Mouse (Mus musculus): ENCODE results near the gene Trmt1. TPM values are rescaled to one million over a fixed set of nuclear protein-coding genes. Genes with fewer than 3 reads are reported as not detected.

Trmt1 gene
- total RNA-seq, 2 experiments from 2014 or later = 13.4 to 23.1 TPM

DNA sequence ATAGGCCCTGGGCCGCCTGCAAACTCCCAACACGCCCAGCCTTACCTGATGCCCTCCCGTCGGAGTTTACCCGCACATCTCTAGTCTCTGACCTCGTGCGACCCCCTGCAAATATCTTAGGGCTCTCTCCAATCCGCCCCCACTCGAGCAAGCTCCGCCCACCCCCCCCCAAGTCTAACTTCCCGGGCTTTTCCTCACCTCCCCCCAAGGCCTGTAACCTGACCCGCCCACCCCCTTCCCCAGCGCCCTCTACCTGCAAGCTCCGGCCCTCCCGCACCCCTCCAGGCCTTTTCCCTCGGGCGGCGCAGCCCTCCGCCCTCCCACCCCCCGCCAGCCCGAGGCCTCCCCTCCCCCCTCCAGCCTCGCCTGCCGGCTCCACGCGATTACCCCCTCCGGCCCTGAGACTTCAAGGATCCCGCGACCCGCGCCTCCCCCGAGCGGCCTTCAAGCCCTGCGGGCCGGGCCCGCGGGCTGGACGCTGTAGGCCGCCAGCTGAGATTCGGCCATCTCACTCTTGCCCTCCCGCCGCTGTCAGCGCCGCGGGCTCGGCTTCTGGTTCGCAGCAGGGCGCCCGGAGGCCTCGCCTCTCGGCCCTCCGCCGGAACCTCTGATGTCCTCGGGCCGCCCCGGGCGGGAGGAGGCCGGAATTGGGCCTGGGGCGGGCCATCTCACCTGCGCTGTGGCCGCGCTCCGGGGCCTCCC lies 1.0 kb downstream of the Trmt1 start:
- no peak for ATAC-seq (replicated peaks; ENCODE audit: low FRiP score, poor library complexity, severe bottlenecking)

DNA sequence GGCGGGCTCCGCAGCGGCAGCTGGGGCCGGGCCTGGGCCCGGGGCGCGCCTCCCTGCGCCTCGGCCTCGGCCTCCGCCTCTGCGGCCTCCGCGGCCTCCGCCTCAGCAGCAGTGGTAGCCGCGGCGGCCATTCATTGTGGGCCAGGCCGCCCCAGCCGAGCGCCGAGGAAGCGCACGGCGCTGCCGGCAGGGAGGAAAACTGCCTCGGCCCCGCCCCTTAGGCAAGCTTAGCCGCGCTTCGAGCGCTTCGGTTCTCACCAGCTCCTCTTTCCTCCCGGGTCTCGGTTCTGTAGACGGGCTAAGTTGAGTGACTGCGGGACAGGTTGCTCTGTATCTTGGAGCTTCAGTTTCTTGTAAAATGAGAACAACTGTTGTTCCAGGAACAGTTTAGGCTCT lies 1.6 kb downstream of the Trmt1 start, which contains the start of gene Nacc1:
TSS of gene Nacc1 (minus strand) at position 158 of the 396 bp plus-strand sequence.
- peak; percentile 84 for ATAC-seq (replicated peaks; ENCODE audit: low FRiP score, poor library complexity, severe bottlenecking)

DNA sequence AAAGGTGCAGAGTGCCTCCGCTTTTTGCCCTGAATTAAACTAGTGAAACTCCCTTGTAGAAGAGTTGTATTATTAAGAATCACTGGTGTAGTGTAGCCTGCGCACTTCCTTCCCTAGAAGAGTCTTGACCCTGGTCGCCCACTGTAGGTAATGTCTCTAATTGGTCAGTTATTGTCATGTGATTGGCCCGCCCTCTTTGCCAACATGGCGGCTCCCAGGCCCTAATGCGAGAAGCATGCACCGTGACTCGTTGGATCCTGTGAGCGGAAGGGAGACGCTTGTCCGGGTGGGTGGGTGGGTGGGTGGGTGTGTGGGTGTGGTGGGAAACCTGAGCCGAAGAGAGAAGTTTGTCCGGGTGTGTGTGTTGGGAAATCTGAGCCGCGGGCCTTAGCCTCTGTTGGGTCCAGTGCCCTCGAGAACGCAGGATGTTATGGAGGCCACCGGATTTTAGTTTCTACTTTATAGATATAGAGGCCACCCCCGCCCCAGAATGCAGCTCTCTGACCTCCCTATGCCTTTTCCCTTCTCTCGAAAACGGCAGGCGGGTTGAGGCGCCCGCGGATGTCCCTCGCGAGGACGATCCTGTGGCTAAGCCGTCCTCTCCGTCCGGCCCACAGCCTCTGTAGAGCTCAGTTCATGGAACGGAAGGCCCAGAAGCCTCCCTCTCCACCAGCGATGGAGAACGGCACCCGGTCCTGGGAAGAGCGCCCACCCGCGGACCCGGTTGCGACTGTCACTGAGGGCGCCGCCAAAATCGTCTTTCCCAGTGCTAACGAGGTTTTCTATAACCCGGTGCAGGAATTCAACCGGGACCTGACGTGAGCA lies 3.2 kb downstream of the Trmt1 start:
- ATAC-seq (replicated peaks; ENCODE audit: low FRiP score, poor library complexity, severe bottlenecking) = peak; percentile 77

DNA sequence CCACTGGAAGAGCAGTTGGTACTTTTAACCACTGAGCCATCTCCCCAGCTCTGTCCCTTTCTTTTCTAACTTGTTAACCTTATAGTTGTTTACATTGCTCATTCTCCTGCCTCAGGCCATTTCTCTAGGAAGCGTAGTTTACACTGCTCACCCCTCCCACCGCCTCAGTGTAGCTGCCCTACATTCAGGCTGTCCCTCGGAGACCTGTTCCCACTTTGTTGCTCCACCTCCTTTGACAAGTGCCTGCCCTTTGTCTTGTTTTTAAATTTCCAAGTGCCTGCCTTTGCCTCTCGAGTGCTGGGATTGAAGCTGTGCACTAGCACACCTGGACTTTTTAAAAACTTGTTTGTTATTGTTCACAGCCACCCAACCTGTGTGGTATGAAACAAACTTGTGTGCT lies 7.2 kb downstream of the Trmt1 start:
- ATAC-seq (replicated peaks; ENCODE audit: low FRiP score, poor library complexity, severe bottlenecking) = no peak

DNA sequence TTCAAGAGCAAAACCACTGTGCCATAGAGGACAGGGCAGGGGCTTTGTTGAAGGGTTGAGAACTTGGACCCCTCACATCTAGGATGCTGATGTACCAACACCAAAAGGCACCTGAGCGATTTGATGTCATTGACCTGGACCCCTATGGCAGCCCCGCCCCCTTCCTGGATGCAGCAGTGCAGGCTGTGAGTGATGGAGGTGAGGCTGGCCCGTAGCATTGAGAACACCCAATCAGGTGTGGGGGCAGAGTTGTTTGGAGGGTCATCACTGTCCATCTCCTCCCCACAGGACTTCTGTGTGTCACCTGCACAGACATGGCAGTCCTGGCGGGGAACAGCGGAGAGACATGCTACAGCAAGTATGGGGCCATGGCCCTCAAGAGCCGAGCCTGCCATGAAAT lies 9.0 kb downstream of the Trmt1 start:
- no peak for ATAC-seq (replicated peaks; ENCODE audit: low FRiP score, poor library complexity, severe bottlenecking)

DNA sequence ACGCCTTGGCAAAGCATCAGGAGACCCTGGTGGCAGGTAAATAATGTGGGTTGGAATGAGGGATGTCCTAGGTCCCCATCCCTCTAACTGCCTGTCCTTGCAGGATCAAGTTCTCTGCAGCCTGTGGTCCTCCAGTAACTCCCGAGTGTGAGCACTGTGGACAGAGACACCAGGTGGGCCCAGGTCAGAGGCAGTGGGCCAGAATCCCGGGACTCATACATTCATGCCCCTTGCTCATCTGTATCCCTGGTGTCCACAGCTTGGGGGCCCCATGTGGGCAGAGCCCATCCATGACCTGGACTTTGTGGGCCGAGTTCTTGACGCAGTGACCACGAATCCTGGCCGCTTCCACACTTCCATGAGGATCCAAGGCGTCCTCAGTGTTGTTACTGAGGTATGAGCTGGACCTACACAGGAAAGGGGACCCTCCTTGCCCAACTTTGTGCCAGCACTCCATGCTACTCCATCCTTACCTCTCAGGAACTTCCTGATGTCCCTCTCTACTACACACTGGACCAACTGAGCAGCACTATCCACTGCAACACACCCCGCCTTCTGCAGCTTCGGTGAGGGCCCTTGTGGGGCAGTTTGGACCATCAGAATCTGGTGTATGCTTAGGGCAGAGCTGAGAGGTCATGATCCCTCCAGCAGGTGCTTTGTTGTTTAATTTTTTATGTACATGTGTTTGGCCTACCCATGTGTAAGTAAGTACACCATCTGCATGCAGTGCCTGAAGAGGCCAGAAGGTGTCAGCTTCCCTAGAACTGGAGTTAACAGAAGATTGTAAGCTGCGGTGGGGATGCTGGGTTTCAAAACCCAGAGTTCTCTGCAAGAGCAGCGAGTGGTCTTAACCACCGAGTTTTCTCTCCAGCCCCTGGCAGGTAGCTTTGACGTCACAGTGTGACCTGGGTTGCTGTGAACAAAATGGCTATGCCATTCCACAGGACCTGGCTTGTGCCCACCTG lies 11.3 kb downstream of the Trmt1 start:
- no peak for ATAC-seq (replicated peaks; ENCODE audit: low FRiP score, poor library complexity, severe bottlenecking)

DNA sequence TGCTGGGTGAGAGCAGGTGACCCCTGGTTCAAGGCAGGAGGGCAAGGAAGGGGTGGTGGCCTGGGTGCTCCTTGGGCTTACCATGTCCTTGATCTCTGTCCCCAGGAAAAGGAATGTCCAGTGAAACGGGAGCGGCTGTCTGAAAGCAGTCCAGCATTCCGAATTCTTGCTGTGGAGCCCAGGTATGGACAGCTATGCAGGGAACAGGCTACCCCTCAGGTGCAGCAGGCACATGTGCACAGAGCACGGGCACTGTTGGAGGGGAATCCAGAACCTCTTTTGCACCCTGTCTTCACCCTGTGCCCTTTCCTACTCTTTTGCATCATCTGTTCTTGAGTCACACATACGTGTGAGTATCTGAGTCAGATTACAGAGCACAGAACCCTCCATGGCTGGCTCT lies 12.2 kb downstream of the Trmt1 start:
- ATAC-seq (replicated peaks; ENCODE audit: low FRiP score, poor library complexity, severe bottlenecking) = no peak

DNA sequence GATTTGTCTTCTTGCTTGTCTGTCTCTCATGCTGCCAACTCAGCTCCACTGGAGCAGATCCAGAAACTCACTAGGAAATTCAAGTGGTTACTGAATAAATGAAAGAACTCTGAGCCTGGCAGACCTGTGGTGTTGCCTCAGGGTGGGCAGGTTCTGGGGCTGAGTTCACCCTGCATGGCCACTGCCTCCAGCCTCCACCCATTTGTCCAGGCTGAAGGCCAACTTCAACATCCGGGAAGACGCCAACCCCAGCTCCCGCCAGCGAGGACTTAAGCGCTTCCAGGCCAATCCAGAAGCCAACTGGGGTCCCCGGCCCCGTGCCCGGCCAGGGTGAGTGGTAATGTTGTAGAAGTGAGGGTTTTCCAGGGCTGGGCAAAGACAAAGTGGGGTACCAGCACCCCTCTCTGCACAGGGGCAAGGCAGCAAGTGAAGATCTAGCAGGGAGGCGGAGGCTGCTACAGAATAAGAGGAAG lies 12.9 kb downstream of the Trmt1 start:
- ATAC-seq (replicated peaks; ENCODE audit: low FRiP score, poor library complexity, severe bottlenecking) = no peak

DNA sequence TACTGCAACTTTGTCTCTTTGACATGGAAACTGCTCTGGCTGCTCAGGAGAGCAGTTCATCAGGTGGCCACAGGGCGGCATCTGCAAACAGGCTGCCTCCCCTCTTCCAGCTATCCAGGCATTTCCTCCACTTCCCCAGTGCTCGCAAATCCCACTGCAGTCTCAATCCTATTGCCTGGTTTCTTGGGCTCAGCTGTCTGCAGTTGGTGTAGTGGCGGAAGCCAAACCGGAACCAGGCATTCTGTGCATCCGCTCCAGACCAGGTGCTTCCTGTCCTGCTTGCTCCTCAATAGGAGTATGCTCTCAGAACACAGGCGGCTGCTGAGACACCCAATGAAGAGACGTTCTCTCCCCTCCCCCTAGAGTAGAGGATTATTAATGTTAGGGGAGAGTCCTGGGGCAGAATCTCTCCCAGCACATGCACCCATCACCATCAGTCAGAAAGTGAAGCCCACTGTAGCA lies 13.8 kb downstream of the Trmt1 start:
- ATAC-seq (replicated peaks; ENCODE audit: low FRiP score, poor library complexity, severe bottlenecking) = peak; percentile 48

DNA sequence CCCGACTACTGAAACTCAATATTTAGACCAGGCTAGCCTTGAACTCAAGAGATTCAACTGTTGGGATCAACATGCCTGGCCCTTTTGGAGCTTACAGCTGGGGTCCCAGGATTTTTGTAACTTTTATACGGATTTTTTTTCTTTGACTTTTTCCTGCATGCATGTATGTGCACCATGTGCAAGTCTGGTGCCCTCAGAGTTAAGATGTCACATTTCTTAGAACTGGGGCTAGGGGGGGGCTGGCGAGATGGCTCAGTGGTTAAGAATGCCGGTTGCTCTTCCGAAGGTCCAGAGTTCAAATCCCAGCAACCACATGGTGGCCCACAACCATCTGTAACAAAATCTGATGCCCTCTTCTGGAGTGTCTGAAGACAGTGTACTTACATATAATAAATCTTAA lies 14.4 kb downstream of the Trmt1 start:
- ATAC-seq (replicated peaks; ENCODE audit: low FRiP score, poor library complexity, severe bottlenecking) = no peak

DNA sequence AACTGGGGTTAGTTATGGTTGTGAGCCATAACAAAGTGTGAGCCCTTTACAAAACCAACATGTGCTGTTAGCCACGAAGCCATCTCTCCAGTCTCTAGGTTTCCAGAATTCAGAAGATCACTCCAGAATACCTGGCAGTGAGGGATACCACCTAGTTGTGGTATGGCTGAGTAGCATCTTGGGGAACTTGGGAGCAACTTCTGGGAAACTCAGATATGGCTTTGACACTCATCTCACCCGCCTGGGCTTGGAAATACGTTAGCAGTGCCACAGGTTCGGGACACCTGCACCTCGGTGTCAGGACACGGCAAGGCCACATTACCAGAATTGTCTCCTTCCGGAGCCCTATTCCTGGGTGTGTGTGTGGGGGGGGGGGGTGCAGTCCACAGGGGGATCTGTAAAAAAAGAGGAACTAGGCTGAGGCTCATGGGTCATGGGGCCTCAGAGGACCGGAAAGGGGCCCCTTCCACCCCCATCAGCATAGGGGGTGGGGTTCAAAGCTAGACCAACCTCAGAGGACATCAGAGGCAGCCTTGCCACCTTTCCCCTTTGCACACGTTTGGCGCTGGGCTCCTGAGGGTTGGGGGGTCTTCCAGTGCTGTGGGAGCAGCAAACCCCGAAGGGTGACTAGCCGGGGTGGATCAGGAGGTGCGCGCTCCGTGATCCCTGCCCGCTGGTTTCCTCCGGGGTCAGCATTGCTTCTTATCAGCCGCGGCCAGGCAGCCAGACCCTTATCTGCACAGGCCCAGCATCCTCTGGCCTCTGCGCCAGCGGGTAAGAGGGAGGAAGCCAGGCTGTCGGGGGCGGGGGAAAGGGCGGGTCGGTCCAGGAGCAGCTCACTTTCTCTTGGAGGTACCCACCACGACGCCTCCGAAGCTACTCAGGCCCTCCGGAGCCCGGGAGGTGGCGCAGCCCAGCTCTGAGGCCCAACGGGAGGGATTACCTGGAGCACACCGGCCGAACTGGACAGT lies 15.1 kb downstream of the Trmt1 start, which contains the start of gene Lyl1:
TSS of gene Lyl1 (plus strand) at position 517 of the 971 bp plus-strand sequence.
- ATAC-seq (replicated peaks; ENCODE audit: low FRiP score, poor library complexity, severe bottlenecking) = peak; percentile 71

DNA sequence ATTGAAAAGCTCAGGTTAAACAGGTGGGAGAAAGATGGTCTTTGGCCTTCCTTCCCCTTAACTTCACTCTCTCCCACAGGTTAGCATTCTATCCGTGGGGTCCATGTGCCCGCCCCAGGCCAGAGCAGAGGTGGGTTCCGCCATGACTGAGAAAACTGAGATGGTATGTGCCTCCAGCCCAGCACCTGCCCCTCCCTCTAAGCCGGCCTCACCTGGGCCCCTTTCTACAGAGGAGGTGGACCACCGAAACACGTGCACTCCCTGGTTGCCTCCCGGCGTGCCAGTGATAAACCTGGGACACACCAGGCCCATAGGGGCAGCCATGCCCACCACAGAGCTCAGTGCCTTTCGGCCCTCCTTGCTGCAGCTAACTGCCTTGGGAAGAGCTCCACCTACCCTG lies 16.5 kb downstream of the Trmt1 start:
- ATAC-seq (replicated peaks; ENCODE audit: low FRiP score, poor library complexity, severe bottlenecking) = no peak

DNA sequence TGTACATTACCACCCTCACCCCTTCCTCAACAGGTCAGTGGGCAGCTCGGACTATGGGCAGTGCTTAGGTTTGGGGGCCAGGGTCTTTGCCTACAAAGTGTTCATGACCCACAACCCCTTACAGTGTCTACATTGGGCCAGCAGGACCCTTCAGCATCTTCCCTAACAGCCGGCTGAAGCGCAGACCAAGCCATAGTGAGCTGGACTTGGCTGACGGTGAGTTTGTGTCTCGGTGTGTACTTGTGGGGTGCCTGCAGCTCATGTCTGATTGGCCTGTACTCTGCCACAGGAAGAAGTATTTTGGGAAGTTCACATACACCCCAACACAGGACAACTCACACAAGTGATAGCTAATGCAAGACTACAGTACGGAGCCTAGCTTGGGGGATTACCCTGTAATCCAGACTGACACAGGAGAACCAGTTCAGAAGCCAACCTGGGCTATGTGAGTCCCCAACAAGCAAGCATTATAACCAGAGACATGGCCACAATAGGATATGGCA lies 16.9 kb downstream of the Trmt1 start:
- no peak for ATAC-seq (replicated peaks; ENCODE audit: low FRiP score, poor library complexity, severe bottlenecking)

DNA sequence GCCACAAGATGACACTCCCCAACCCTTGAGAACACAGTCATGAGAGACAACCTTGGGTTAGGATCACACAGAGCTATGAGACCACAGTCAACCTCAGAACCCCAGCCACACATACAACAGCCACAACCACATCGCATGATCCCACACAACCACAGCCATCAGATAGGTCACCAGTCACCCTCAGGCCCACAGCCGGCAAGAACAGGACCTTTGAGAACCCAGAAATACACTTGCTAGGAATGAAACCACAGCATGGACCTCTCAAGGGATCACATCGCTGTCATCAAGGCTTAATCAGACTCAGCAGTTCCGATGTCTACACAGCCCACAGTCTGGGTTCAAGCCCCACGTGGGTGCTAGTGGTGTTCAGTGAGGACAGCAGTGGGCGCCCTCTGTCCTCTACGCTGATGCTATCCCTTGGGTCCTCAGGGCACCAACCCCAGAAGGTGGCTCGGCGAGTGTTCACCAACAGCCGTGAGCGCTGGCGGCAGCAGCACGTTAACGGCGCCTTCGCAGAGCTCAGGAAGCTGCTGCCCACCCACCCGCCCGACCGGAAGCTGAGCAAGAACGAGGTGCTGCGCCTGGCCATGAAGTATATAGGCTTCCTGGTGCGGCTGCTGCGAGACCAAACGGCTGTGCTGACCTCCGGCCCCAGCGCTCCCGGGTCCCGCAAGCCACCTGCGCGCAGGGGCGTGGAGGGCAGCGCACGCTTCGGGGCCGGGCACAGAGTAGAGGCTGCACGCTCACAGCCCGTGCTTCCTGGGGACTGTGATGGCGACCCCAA lies 17.6 kb downstream of the Trmt1 start:
- no peak for ATAC-seq (replicated peaks; ENCODE audit: low FRiP score, poor library complexity, severe bottlenecking)

DNA sequence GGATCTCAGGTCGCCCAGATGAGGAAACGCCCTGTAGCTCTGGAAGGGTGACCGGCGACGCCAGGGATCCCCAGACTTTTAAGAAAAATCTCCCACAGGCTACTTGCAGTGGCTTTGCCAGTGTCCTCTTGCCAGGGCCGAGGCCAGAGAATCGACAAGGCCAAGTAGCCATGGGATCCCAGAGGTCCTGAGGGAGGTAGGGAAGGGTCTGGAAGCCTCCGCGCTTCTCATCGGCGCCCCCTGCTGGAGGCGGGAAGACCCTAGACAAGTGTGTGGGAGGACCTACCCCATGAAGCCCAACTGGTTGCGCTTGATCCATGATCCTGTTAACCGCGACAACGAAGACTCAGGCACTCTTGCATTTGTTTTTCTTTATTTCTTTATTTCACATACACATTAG lies 18.2 kb downstream of the Trmt1 start:
- peak; percentile 25 for ATAC-seq (replicated peaks; ENCODE audit: low FRiP score, poor library complexity, severe bottlenecking)

DNA sequence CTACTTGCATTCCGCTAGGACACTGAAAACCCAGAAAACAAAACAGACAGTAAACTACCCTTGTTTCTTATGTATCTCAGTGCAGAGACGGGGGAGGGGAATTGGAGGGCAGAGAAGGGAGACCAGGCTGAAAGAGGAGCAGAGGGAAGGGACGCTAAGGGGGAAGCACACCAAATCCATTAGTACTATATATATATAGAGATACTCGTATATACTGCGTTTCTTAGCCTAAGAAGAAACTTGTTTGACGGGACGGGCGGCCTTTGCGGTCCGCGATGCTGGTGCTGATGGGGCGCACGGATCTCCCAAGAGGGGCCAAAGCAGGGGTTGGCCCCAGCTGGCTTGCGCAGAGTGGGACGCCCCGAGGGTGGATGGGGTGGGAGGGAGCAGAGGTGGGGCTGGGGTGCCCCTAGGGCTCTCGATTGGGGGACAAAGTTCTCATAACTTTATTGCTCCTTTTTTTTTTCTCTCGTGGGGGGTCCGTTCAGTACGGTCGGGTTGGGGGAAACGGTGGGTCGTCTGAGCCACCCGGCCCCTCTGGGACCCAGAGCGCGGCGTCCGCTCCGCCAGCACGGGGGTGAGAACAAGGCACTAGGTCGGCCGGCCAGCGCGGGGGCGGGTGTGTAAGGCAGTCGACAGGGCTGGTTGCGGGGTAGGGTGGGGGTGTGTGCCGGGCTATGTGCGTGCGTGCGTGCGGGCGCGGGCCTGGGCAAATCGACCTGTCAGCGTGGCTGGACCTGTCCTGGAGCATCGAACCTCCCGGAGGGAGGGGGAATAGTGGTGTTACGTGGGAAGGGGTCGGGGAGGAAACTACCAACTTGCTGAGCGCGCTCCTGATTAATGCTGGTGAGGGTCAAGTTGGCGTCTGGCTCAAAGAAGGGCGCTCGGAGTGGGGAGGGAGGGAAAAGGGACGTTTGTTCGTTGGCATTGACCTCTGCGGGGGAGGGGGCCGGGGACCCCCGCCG lies 19.0 kb downstream of the Trmt1 start:
- ATAC-seq (replicated peaks; ENCODE audit: low FRiP score, poor library complexity, severe bottlenecking) = no peak; the same call in 1 of the 2 replicates

DNA sequence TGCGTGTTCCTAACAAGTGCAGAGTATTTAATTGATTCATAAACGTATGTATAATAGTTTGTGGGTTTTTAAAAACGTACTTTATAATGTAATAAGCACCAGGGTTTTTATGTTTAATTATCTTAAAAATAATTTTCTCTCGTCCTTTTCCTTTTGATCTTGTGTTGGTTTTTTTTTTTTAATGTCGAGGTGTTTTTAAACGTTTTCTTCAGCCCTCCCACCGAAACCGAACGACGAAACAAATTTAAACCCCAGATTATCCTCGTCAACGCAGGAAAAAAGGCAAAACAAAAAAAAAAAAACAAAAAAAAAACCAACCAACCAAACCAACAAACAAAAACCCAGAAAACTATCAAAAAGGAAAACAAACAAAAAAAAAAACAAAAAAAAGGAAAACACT lies 19.9 kb downstream of the Trmt1 start:
- no peak for ATAC-seq (replicated peaks; ENCODE audit: low FRiP score, poor library complexity, severe bottlenecking)

Data from erythroid progenitor cell, adult 5-6 weeks (primary cell).